9 mouse cellular contexts compared by ENCODE assay signal in the genomic region with DNA sequence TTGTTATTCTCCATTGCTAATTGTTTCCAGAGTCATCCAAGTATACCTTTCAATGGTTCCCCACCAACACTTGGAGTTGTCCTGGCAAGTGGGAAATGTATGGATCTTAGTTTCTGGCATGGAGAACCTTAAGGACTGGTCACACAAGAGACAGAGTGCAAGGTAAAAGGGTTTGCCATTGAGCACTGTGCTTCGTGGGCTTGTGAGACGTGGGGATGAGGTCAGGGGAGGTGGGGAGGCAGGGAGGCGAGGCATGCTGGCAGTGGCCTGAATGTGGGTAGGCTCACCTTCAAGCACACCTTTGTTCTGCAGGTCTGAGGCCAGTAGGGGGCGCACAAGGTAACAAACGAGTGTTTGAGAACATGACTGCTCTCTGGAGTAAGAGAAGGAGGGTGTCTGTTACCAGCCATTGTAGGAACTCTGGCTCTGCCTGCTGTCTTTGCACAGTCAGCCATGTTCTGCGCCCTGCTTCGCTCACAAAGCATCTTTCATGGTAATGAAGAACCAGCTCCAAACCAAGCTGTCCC.
DNase-seq lines count a peak whose midpoint lies in the region; ATAC-seq and TF ChIP-seq lines count a peak whose summit lies in the region.
"Had no signal": no experiment of that assay in that cellular context is flagged by ENCODE, and none has a peak within 500 bp of the region (broad histone marks: within the 10 kb centered on the region; RNA-seq: fewer than 3 reads in every experiment).

No protein-coding gene starts in this region.

- H3K9ac ChIP-seq in neural tube, embryonic 11.5 days (ENCODE audit: low read length): no peak overlapping the region
- H3K9ac ChIP-seq: midbrain, embryonic 12.5 days had no signal

- no peaks in the 10 kb centered on the region for H3K36me3 ChIP-seq in neural tube, embryonic 11.5 days (ENCODE audit: control insufficient read depth, insufficient read depth, low read length)
- H3K36me3 ChIP-seq: midbrain, embryonic 12.5 days had no signal

- TF ChIP-seq POLR2A in brain, embryonic 14.5 days (IDR thresholded peaks at IDR 0.05; ENCODE audit: borderline replicate concordance, extremely low read depth, insufficient read depth, insufficient read length, poor library complexity, severe bottlenecking): no peak

- ATAC-seq in cerebellum, adult (ENCODE audit: insufficient number of reproducible peaks, low FRiP score, low TSS enrichment): no peak
- ATAC-seq in hematopoietic stem cell, adult 5-6 weeks (replicated peaks in 1 of 2; ENCODE audit: insufficient read depth in 1 of 2, low FRiP score in 2 of 2, low TSS enrichment in 1 of 2, low read depth in 1 of 2, poor library complexity in 2 of 2, severe bottlenecking in 2 of 2): peak; percentile 39 to 46; a peak in 3 of 4 replicates
- ATAC-seq in neural tube, embryonic 11.5 days (ENCODE audit: insufficient read depth, low FRiP score, low TSS enrichment): no peak

- no peak overlapping the region for H3K4me3 ChIP-seq in neural tube, embryonic 11.5 days (ENCODE audit: low read depth, low read length)
- H3K4me3 ChIP-seq: midbrain, embryonic 12.5 days had no signal

- H3K4me2 ChIP-seq in neural tube, embryonic 11.5 days (ENCODE audit: low read depth): no peak overlapping the region
- H3K4me2 ChIP-seq: midbrain, embryonic 12.5 days had no signal

- DNase-seq in cerebellum, adult 11 months: peak; percentile 7
- DNase-seq in left cerebral cortex, adult 18-20 months (ENCODE audit: low spot score in 2 of 2): peak; percentile 16 to 61
- DNase-seq in left cerebral cortex, postnatal 36 days (ENCODE audit: low spot score in 2 of 2): no peak
- peak; percentile 49 for DNase-seq in brain, embryonic 14.5 days (ENCODE audit: low read depth)
- DNase-seq in neural tube, embryonic 11.5 days (ENCODE audit: low spot score): peak; percentile 38
- peak; percentile 28 for DNase-seq in thymus, postnatal 25 days

- WGBS in neural tube, embryonic 11.5 days: 41% methylated on average over 7 of the region's 7 CpGs

- no peaks in the 10 kb centered on the region for H3K4me1 ChIP-seq in neural tube, embryonic 11.5 days (ENCODE audit: control insufficient read depth, insufficient read depth, low read length)

- no peaks in the 10 kb centered on the region for H3K9me3 ChIP-seq in neural tube, embryonic 11.5 days (ENCODE audit: control insufficient read depth, low read length)
- H3K9me3 ChIP-seq: midbrain, embryonic 12.5 days had no signal

- no peaks in the 10 kb centered on the region for H3K27me3 ChIP-seq in neural tube, embryonic 11.5 days (ENCODE audit: control insufficient read depth, insufficient read depth, low read length)
- H3K27me3 ChIP-seq: midbrain, embryonic 12.5 days had no signal

- TF ChIP-seq CTCF in brain, embryonic 14.5 days (IDR thresholded peaks at IDR 0.05; ENCODE audit: borderline replicate concordance, extremely low read depth, insufficient read depth, insufficient read length): peak; percentile 40; the same call in 1 of the 2 replicates

- H3K27ac ChIP-seq in neural tube, embryonic 11.5 days (ENCODE audit: low read depth, low read length): no peak overlapping the region
- H3K27ac ChIP-seq: midbrain, embryonic 12.5 days had no signal

- intact Hi-C loops in left cerebral cortex, postnatal 36 days (cut with DNase I): no loop called here

Comparison
In these comparisons a context has a peak if more than half of its experiments do, and no peak if none do; other contexts are left out.
1. DNase-seq: peak in cerebellum, adult 11 months (single experiment), left cerebral cortex, adult 18-20 months (2 of 2), brain, embryonic 14.5 days (single experiment), neural tube, embryonic 11.5 days (single experiment) and thymus, postnatal 25 days (single experiment); none in left cerebral cortex, postnatal 36 days (0 of 2).
2. ATAC-seq: peak in hematopoietic stem cell, adult 5-6 weeks (2 of 2); none in cerebellum, adult (single experiment) and neural tube, embryonic 11.5 days (single experiment).